Mouse (Mus musculus) neural tube, embryonic 14.5 days (tissue): ENCODE data around the gene Gm20388. TPM values are rescaled to one million over a fixed set of nuclear protein-coding genes. Genes with fewer than 3 reads are reported as not detected.
A peak's percentile ranks its signal among the peaks of the same experiment; 100 is the strongest.

Source experiments
- ATAC-seq: fragments of 200-750 bp; cut with Nextera tagmentation; 2 replicates; pipeline ENCODE4 v1.8.0; 2017; ENCODE audit warnings: low read depth, mild to moderate bottlenecking, moderate TSS enrichment, moderate library complexity
- H3K27ac ChIP-seq: fragments of 300-500 bp; sonication (generic); 2 replicates; pipeline ENCODE4 v1.5.1; 2014; ENCODE audit warnings: low read depth, mild to moderate bottlenecking, control low read depth, low read length, moderate library complexity, mixed read lengths
- H3K27me3 ChIP-seq: fragments of 300-500 bp; sonication (generic); 2 replicates; pipeline ENCODE4 v1.6.1; 2014; ENCODE audit warnings: low read length; ENCODE audit not compliant: control insufficient read depth, insufficient read depth
- H3K36me3 ChIP-seq: fragments of 300-500 bp; sonication (generic); 2 replicates; pipeline ENCODE4 v1.6.1; 2014; ENCODE audit warnings: low read length, mixed read lengths; ENCODE audit not compliant: control insufficient read depth, insufficient read depth
- H3K4me1 ChIP-seq: fragments of 300-500 bp; sonication (generic); 2 replicates; pipeline ENCODE4 v1.6.1; 2014; ENCODE audit warnings: low read length; ENCODE audit not compliant: control insufficient read depth, insufficient read depth
- H3K4me2 ChIP-seq: fragments of 300-500 bp; sonication (generic); 2 replicates; pipeline ENCODE4 v1.6.1; 2014; ENCODE audit warnings: mild to moderate bottlenecking, low read depth, low read length, control low read depth
- H3K4me3 ChIP-seq: fragments of 300-500 bp; sonication (generic); 2 replicates; pipeline ENCODE4 v1.5.1; 2014; ENCODE audit warnings: low read depth, low read length, control low read depth, mixed read lengths
- H3K9ac ChIP-seq: fragments of 300-500 bp; sonication (generic); replicated peaks from 2 replicates; pipeline ENCODE4 v1.6.1; 2014; ENCODE audit warnings: low read depth, mild to moderate bottlenecking, control low read depth, low read length, mixed read lengths
- H3K9me3 ChIP-seq: fragments of 300-500 bp; sonication (generic); 2 replicates; pipeline ENCODE4 v1.6.1; 2016; ENCODE audit warnings: low read length; ENCODE audit not compliant: control insufficient read depth
- WGBS: fragments of 180-500 bp; shearing (Covaris S2); extraction: QIAGEN DNeasy Blood & Tissue Kit; methylation state at CpG from one replicate; pipeline ENCODE4 v1.1.7; 2014; 5-methylcytosine and 5-hydroxymethylcytosine counted together
- polyA plus RNA-seq: library from polyadenylated mRNA; unstranded; fragments of >200 nt; fragmentation: Nextera tagmentation; extraction: Ambion mirVana; gene quantifications from 2 replicates; pipeline ENCODE4 v1.2.1, GENCODE M21; 2014

Gene Gm20388
- polyA plus RNA-seq, 1 experiment from 2014 or later = 10.3 TPM

DNA sequence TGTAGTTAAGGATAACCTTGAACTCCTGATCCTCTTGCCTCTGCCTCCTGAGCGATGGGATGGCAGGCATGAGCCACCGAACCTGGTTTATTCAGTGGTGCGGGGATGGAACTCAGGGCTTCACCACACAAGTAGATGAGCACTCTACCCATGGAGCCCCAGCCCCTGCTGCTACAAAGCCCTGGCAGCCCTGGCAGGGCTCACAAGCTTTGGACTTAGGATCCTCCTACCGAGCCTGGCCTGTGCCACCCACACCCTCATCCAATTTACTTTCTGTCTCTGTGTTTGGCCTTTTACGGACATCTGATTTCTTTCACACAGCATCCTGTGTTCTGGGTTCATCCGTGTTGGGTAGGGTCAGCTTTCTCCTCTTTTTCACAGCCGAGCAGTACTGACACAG lies 406.1 kb downstream of the Gm20388 start:
- Histone ChIP-seq H3K4me1 (peaks cover 9% of the 10 kb centered on the region; the same call in 1 of the 2 replicates), H3K27ac (no peak overlapping the region), H3K9me3 (no peaks in the 10 kb centered on the region), H3K4me3 (no peak overlapping the region), H3K9ac (no peak overlapping the region), H3K36me3 (no peaks in the 10 kb centered on the region), H3K4me2 (no peak overlapping the region), H3K27me3 (no peaks in the 10 kb centered on the region)
- ATAC-seq = no peak
- WGBS = 88% methylated on average over 7 of the region's 7 CpGs

GRCm38 (mm10) chr8:120317118-120317824 lies 406.6 kb downstream of the Gm20388 start:
- Histone ChIP-seq H3K27me3 (no peaks in the 10 kb centered on the region), H3K9me3 (no peaks in the 10 kb centered on the region)
- 84% methylated on average over 21 of the region's 21 CpGs for WGBS

GRCm38 (mm10) chr8:120318476-120318991 lies 407.9 kb downstream of the Gm20388 start:
- H3K36me3 ChIP-seq = no peaks in the 10 kb centered on the region
- no peak for ATAC-seq
- H3K4me2 ChIP-seq = no peak overlapping the region
- WGBS = 62% methylated on average over 12 of the region's 12 CpGs
- H3K9me3 ChIP-seq = no peaks in the 10 kb centered on the region
- no peak overlapping the region for H3K9ac ChIP-seq
- no peaks in the 10 kb centered on the region for H3K27me3 ChIP-seq
- no peak overlapping the region for H3K27ac ChIP-seq
- no peak overlapping the region for H3K4me3 ChIP-seq
- H3K4me1 ChIP-seq = peaks cover 22% of the 10 kb centered on the region

More at GRCm38 (mm10) chr8:120317118-120317824, 406.6 kb downstream of the Gm20388 start:
- no peak overlapping the region for H3K4me2 ChIP-seq
- ATAC-seq = no peak
- H3K4me1 ChIP-seq = peaks cover 12% of the 10 kb centered on the region
- no peak overlapping the region for H3K4me3 ChIP-seq
- H3K36me3 ChIP-seq = no peaks in the 10 kb centered on the region
- H3K27ac ChIP-seq = no peak overlapping the region
- H3K9ac ChIP-seq = no peak overlapping the region

DNA sequence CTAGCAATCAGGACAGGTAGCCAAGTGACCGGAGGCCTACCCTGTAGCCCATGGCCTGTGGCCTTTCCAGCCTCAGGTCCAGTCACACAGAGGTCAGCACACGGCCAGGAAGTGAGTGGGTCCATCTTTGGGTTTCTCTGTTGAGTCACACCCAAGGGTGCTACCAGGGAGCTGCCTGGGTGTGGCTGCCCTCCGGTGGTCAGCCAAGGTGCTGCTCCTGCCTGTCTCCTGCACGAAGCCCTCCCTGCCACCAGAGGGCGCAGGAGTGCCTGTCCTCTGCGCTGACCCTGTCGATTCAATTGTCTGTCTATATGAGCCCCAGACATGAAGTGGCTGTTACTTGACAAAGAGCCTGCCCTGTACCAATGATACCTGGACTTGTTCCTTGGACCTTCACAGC lies 408.8 kb downstream of the Gm20388 start:
- Histone ChIP-seq H3K4me3 (no peak overlapping the region), H3K4me1 (peaks cover 25% of the 10 kb centered on the region), H3K27me3 (no peaks in the 10 kb centered on the region), H3K9me3 (no peaks in the 10 kb centered on the region), H3K4me2 (no peak overlapping the region), H3K36me3 (no peaks in the 10 kb centered on the region), H3K9ac (no peak overlapping the region), H3K27ac (no peak overlapping the region)
- 19% methylated on average over 7 of the region's 7 CpGs for WGBS
- 0 out of 2 replicates have a peak, but pooled peaks have one; percentile 3 for ATAC-seq

DNA sequence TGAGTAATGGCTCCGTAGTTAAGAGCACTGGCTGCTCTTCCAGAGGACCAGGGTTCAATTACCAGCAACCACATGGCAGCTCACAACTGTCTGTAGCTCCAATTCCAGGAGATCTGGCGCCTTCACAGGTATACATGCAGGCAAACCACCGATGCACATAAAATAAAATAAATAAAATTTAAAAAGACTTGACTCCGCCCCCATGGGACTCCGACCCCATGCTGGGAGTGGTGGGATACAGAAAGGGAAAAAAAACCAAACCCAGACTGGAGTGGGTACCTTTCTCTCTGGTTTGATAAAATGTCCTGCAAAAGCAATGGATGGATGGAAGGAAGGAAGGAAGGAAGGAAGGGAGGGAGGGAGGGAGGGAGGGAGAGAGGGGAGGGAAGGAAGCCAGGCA lies 409.5 kb downstream of the Gm20388 start:
- H3K4me1 ChIP-seq = peaks cover 26% of the 10 kb centered on the region
- ATAC-seq = no peak
- no peak overlapping the region for H3K9ac ChIP-seq
- H3K27ac ChIP-seq = no peak overlapping the region
- H3K36me3 ChIP-seq = no peaks in the 10 kb centered on the region
- H3K27me3 ChIP-seq = no peaks in the 10 kb centered on the region
- no peaks in the 10 kb centered on the region for H3K9me3 ChIP-seq
- H3K4me2 ChIP-seq = no peak overlapping the region
- WGBS = 91% methylated on average over 5 of the region's 5 CpGs
- no peak overlapping the region for H3K4me3 ChIP-seq

- H3K36me3 ChIP-seq = no peaks in the 10 kb centered on the region
- H3K27ac ChIP-seq = no peak overlapping the region
- H3K4me2 ChIP-seq = no peak overlapping the region
- no peak overlapping the region for H3K4me3 ChIP-seq
- H3K27me3 ChIP-seq = no peaks in the 10 kb centered on the region
- no peak overlapping the region for H3K9ac ChIP-seq
- no peaks in the 10 kb centered on the region for H3K9me3 ChIP-seq
- WGBS = 46% methylated on average over 6 of the region's 6 CpGs
- peaks cover 26% of the 10 kb centered on the region for H3K4me1 ChIP-seq
- ATAC-seq = no peak
These were observed 411.1 kb downstream of the Gm20388 start for GRCm38 (mm10) chr8:120321724-120322123.

GRCm38 (mm10) chr8:120322956-120323448 lies 412.4 kb downstream of the Gm20388 start:
- peaks cover 20% of the 10 kb centered on the region for H3K4me1 ChIP-seq
- ATAC-seq = peak; percentile 50; the same call in 1 of the 2 replicates
- H3K27me3 ChIP-seq = no peaks in the 10 kb centered on the region
- no peaks in the 10 kb centered on the region for H3K9me3 ChIP-seq
- WGBS = 4% methylated on average over 20 of the region's 20 CpGs
- no peak overlapping the region for H3K4me2 ChIP-seq
- H3K27ac ChIP-seq = peak overlapping the region; percentile 18; the same call in 1 of the 2 replicates
- 0 out of 2 replicates have a peak overlapping the region, but pooled peaks have one; percentile 34 for H3K9ac ChIP-seq
- H3K4me3 ChIP-seq = no peak overlapping the region
- H3K36me3 ChIP-seq = no peaks in the 10 kb centered on the region

DNA sequence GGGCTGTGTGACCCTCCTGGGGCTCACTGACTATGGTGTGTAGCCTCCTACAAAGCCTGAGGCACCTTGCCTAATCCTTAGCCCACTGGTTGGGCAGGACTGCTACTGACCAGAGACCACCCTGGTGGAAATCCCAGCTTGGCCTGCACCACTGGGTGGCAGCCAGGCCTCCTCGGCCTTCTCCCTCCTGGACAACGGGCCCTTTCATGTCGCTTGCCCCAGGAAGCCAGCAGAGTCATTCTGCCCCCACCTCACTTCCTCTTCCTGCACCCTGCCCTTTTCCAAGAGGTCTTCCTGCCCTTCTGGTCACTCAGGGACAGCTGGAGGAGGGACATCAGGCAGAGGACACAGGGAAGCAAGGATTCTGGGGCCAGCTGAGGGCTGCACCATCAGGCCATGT lies 413.9 kb downstream of the Gm20388 start:
- H3K4me1 ChIP-seq = peaks cover 22% of the 10 kb centered on the region
- H3K4me2 ChIP-seq = no peak overlapping the region
- H3K27me3 ChIP-seq = no peaks in the 10 kb centered on the region
- H3K4me3 ChIP-seq = no peak overlapping the region
- no peaks in the 10 kb centered on the region for H3K9me3 ChIP-seq
- 72% methylated on average over 3 of the region's 3 CpGs for WGBS
- H3K36me3 ChIP-seq = no peaks in the 10 kb centered on the region
- H3K27ac ChIP-seq = no peak overlapping the region
- no peak overlapping the region for H3K9ac ChIP-seq
- ATAC-seq = no peak

GRCm38 (mm10) chr8:120325172-120325767 lies 414.6 kb downstream of the Gm20388 start:
- WGBS = 63% methylated on average over 5 of the region's 5 CpGs
- Histone ChIP-seq H3K4me2 (no peak overlapping the region), H3K36me3 (no peaks in the 10 kb centered on the region), H3K27ac (no peak overlapping the region), H3K9ac (no peak overlapping the region), H3K27me3 (no peaks in the 10 kb centered on the region), H3K4me3 (no peak overlapping the region), H3K4me1 (peaks cover 24% of the 10 kb centered on the region), H3K9me3 (no peaks in the 10 kb centered on the region)
- ATAC-seq = no peak
